Mouse (Mus musculus): Measurements from ENCODE around the gene Kmt2e. TPM values are rescaled to one million over a fixed set of nuclear protein-coding genes. Genes with fewer than 3 reads are reported as not detected.

Gene Kmt2e
- 9.1 and 19.2 TPM in 2 replicates for total RNA-seq (2012; rRNA removed)

DNA sequence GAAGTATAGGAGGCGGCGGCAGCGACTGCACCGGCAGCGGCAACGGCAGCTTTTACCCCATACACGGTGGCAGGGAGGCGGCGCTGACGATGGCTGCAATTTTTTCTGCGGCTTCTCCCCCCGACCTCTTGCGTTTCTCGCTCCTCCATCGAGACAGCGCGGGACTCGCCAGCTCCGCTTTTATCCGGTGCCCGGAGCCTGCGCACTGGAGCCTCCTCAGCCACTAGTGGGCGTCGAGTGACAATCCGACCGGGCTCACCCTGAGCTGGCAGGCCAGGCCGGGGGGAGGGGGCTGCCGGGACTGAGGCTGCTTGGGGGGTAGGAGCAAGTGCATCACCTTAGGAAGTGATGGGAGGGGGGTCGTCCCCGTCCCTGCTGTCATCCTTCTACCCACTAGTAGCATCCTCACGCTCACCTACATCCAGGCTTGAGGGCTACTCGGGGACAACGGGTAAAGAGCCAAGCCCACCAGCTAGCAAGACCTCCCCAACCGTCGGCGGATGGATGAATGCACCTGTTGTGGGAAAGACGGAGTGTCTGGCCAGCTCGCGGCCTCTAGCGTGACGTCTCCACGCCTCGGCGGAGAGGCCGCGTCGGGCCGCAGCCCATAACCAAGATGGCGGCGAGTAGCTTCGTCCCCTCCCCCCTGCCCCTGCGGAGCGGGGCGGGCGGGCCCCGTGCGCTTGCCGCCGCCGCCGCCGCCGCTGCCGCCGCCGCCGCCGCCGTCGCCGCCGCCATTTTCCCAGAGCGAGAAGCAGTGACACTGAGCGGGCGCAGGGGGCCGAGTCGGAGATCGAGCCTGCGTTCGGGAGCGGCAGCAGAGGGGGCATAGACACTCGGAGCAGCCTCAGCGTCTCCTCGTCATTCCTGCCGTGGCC is at the start of gene Kmt2e:
Gene Kmt2e, plus strand, starts transcription at position 722 of the 878 bp plus-strand sequence.
- Histone ChIP-seq H3K36me3 (ENCODE audit: control insufficient read depth, insufficient read depth, low read length, poor library complexity, severe bottlenecking) (0 out of 2 replicates have a peak, but pooled peaks cover 2% of the 10 kb centered on the region), H3K9me3 (ENCODE audit: control insufficient read depth, insufficient read depth, low read depth, low read length) (no peaks in the 10 kb centered on the region), H3K9ac (ENCODE audit: insufficient read depth, low read depth, low read length, poor library complexity, severe bottlenecking) (peak within 1 kb of the TSS; percentile 97), H3K27ac (ENCODE audit: insufficient read depth, low read depth, low read length, poor library complexity, severe bottlenecking) (peak within 1 kb of the TSS; percentile 98), H3K4me1 (ENCODE audit: control insufficient read depth in 2 of 2, insufficient read depth in 2 of 2, low read length in 2 of 2, poor library complexity in 1 of 2) (peaks cover 0 to 10% of the 10 kb centered on the region in 2 experiments; a peak in 2 of 4 replicates), H3K4me3 (ENCODE audit: insufficient read depth in 1 of 2, low read depth in 1 of 2, low read length in 2 of 2, poor library complexity in 1 of 2, severe bottlenecking in 1 of 2) (peak within 1 kb of the TSS; percentile 89 to 93)
- DNase-seq (ENCODE audit: low read depth, low spot score), result no peak
- in situ Hi-C loops (cut with MboI; ENCODE audit: low sequenced_read_pairs in 2 of 2, unreplicated experiment in 2 of 2), result no loop called here
- no peak for TF ChIP-seq CHD2 (IDR thresholded peaks at IDR 0.05; ENCODE audit: low read depth, low read length)
- peak; percentile 61; the same call in 1 of the 2 replicates for TF ChIP-seq HCFC1 (IDR thresholded peaks at IDR 0.05; ENCODE audit: borderline replicate concordance, insufficient read depth, low read length)

DNA sequence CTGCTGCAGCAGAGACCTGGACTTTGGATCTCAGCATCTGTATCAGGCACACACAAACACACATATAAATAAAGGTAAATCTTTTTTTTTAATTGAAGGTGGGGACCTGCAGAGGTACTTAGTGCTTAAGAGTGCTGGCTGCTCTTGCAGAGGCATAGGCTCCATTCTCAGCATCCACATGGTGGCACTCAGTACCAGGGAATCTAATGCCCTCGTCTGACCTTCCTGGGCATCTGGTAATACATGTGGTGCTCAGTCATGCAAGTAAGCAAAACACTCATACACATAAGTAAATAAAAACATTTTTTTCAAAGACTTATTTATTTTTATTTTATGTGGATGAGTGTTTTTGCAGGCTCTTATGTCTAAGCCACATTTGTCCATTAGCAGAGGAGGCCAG is 49.1 kb upstream of the Kmt2e start:
- H3K9ac ChIP-seq (ENCODE audit: insufficient read depth, low read depth, low read length, poor library complexity, severe bottlenecking), result no peak overlapping the region
- in situ Hi-C loops (cut with MboI; ENCODE audit: low sequenced_read_pairs in 2 of 2, unreplicated experiment in 2 of 2), result no loop called here
- no peaks in the 10 kb centered on the region for H3K36me3 ChIP-seq (ENCODE audit: control insufficient read depth, insufficient read depth, low read length, poor library complexity, severe bottlenecking)

DNA sequence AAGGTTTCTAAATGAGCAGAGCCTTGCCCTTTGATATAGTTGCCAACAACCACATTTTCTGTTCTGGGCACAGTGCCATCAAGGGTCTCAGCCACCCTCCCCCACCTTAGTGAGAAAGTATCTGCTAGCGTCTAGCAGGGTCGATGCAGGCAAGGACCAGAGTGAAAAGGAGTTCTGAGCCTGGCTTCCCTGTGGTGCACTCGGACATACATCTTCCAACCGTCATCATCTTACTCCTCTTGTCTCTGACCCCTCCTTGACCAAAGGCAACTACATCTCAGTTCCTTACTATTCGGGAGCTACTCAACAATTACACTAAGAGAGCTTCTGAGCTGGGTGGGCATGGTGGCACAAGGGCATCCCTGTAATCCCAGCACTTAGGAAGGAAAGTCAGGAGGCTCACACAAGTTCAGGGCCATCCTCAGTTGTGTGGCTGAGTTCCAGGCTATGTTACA is 48.5 kb upstream of the Kmt2e start:
- Histone ChIP-seq H3K9me3 (ENCODE audit: control insufficient read depth, insufficient read depth, low read depth, low read length) (no peaks in the 10 kb centered on the region), H3K4me3 (ENCODE audit: insufficient read depth in 1 of 2, low read depth in 1 of 2, low read length in 2 of 2, poor library complexity in 1 of 2, severe bottlenecking in 1 of 2) (no peak overlapping the region), H3K27ac (ENCODE audit: insufficient read depth, low read depth, low read length, poor library complexity, severe bottlenecking) (no peak overlapping the region), H3K9ac (ENCODE audit: insufficient read depth, low read depth, low read length, poor library complexity, severe bottlenecking) (no peak overlapping the region), H3K36me3 (ENCODE audit: control insufficient read depth, insufficient read depth, low read length, poor library complexity, severe bottlenecking) (no peaks in the 10 kb centered on the region), H3K4me1 (ENCODE audit: control insufficient read depth in 2 of 2, insufficient read depth in 2 of 2, low read length in 2 of 2, poor library complexity in 1 of 2) (peaks cover 0 to 2% of the 10 kb centered on the region in 2 experiments; a peak in 1 of 4 replicates)
- DNase-seq (ENCODE audit: low read depth, low spot score), result no peak
- in situ Hi-C loops (cut with MboI; ENCODE audit: low sequenced_read_pairs in 2 of 2, unreplicated experiment in 2 of 2), result no loop called here
- no peak for TF ChIP-seq MAFK (IDR thresholded peaks at IDR 0.05; ENCODE audit: insufficient read depth, low read depth, low read length)
- no peak for TF ChIP-seq ZC3H11A (IDR thresholded peaks at IDR 0.05; ENCODE audit: borderline replicate concordance, low read depth, low read length)
- no peak for TF ChIP-seq ZNF384 (IDR thresholded peaks at IDR 0.05; ENCODE audit: low read depth, low read length)
- TF ChIP-seq CHD2 (IDR thresholded peaks at IDR 0.05; ENCODE audit: low read depth, low read length), result no peak
- no peak for TF ChIP-seq HCFC1 (IDR thresholded peaks at IDR 0.05; ENCODE audit: borderline replicate concordance, insufficient read depth, low read length)

More for the DNA sequence above, 49.1 kb upstream of the Kmt2e start:
- DNase-seq (ENCODE audit: low read depth, low spot score), result no peak
- Histone ChIP-seq H3K27ac (ENCODE audit: insufficient read depth, low read depth, low read length, poor library complexity, severe bottlenecking) (no peak overlapping the region), H3K9me3 (ENCODE audit: control insufficient read depth, insufficient read depth, low read depth, low read length) (no peaks in the 10 kb centered on the region), H3K4me3 (ENCODE audit: insufficient read depth in 1 of 2, low read depth in 1 of 2, low read length in 2 of 2, poor library complexity in 1 of 2, severe bottlenecking in 1 of 2) (no peak overlapping the region), H3K4me1 (ENCODE audit: control insufficient read depth in 2 of 2, insufficient read depth in 2 of 2, low read length in 2 of 2, poor library complexity in 1 of 2) (peaks cover 0 to 2% of the 10 kb centered on the region in 2 experiments; a peak in 1 of 4 replicates)
- no peak for TF ChIP-seq ZC3H11A (IDR thresholded peaks at IDR 0.05; ENCODE audit: borderline replicate concordance, low read depth, low read length)
- TF ChIP-seq MAFK (IDR thresholded peaks at IDR 0.05; ENCODE audit: insufficient read depth, low read depth, low read length), result no peak

DNA sequence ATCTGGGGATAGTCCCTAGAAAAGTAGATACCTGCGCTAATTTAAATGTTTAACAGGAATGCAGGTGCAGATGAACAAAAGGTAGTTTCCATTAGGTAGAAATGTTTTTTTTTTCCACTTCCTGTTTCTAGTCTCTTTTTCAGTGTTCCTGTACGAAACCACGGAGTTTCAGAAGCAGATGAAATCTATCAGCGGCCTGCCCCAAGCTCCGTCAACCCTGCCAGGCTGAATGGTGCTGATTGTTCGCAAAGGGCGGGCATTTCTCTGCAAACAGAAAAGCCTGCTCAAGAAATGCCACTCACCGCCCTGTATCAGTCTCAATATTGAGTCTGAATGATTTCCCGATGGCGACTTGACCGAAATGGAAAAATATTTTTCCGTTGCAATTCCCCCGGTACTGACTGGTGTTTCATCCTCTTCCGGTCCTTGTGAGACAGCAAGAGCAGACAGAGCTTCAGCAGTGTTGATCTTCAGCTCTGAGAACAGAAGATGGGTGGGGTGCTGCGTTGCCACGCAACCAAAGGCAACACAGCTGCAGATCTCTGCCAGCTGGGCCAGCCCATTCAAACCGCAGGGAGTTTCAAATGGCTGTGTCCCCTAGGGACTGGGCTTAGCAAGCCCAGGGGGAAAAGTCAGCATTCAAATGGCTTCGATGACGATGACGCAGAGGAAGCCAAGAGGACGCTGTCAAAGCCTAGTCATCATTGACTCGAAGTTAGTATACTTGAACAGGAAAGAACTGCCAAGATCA is 47.5 kb upstream of the Kmt2e start:
- Histone ChIP-seq H3K9me3 (ENCODE audit: control insufficient read depth, insufficient read depth, low read depth, low read length) (no peaks in the 10 kb centered on the region), H3K4me3 (ENCODE audit: insufficient read depth in 1 of 2, low read depth in 1 of 2, low read length in 2 of 2, poor library complexity in 1 of 2, severe bottlenecking in 1 of 2) (peak overlapping the region in 1 of 2 experiments; percentile 51; a peak in 3 of 4 replicates), H3K36me3 (ENCODE audit: control insufficient read depth, insufficient read depth, low read length, poor library complexity, severe bottlenecking) (no peaks in the 10 kb centered on the region), H3K9ac (ENCODE audit: insufficient read depth, low read depth, low read length, poor library complexity, severe bottlenecking) (no peak overlapping the region), H3K27ac (ENCODE audit: insufficient read depth, low read depth, low read length, poor library complexity, severe bottlenecking) (no peak overlapping the region), H3K4me1 (ENCODE audit: control insufficient read depth in 2 of 2, insufficient read depth in 2 of 2, low read length in 2 of 2, poor library complexity in 1 of 2) (peaks cover 0 to 2% of the 10 kb centered on the region in 2 experiments; a peak in 1 of 4 replicates)
- DNase-seq (ENCODE audit: low read depth, low spot score), result peak; percentile 60
- TF ChIP-seq ZNF384 (IDR thresholded peaks at IDR 0.05; ENCODE audit: low read depth, low read length) (no peak), MAFK (IDR thresholded peaks at IDR 0.05; ENCODE audit: insufficient read depth, low read depth, low read length) (0 out of 2 replicates have a peak, but pooled peaks have one; percentile 28)
- in situ Hi-C loops (cut with MboI; ENCODE audit: low sequenced_read_pairs in 2 of 2, unreplicated experiment in 2 of 2), result no loop called here

Measured in ES-E14 (cell line).